Mouse (Mus musculus) small intestine, adult 2 months (tissue): ENCODE data around the gene Rnf224.

ENCODE experiments used
- CTCF ChIP-seq: fragments of 200-500 bp; IDR thresholded peaks from 2 replicates; pipeline ENCODE4 v1.5.1; 2012; ENCODE audit warnings: low read depth, mild to moderate bottlenecking, control low read depth, inconsistent platforms, low read length, moderate library complexity, mixed read lengths; ENCODE audit not compliant: insufficient replicate concordance, insufficient read length; ENCODE audit errors: extremely low read depth
- POLR2A ChIP-seq: fragments of 200-500 bp; IDR thresholded peaks from 2 replicates; pipeline ENCODE4 v1.6.1; 2012; ENCODE audit warnings: low read depth, mild to moderate bottlenecking, control low read depth, inconsistent platforms, low read length, moderate library complexity

DNA sequence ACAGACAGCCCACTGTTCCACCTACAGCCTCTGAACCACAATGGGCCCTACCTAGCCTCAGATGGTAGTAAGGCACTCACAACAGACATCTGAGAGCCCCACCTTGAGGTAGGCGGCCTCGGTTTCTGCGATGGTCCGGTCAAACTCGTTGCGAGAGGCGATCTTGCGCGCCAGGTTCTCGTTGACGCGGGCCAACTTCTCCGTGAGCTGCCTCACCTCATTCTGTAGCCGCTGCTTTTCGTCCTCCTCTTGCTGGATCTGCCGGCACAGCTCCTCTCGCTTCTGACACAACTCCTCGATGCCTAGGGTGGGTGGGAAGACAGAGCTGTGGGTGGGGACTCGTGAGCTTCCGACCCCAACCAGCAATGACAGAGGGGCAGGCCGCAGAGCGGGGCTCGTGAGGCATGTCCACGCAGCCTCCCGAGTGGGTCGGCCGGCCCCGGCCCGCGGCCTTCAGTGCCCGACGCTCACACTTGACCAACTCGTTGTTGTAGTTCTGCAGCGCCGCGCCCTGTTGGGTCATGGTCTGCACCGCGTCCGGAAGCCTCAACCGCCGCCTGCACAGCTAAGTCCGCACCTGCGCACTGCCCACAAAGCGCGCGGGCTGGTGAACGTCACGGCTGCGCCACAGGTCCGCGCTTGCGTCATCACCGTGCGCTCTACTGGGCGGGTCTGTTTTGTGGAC lies 35.4 kb upstream of the Rnf224 start, which contains the start of the genes Ssna1 and Anapc2:
- TF ChIP-seq POLR2A = peak; percentile 13; the same call in 1 of the 2 replicates
- TF ChIP-seq CTCF = no peak
